Mouse (Mus musculus) intestine, postnatal 0 days (tissue): ENCODE data around the gene Zfp114. TPM values are rescaled to one million over a fixed set of nuclear protein-coding genes. Genes with fewer than 3 reads are reported as not detected.

Experiments
- ATAC-seq: fragments of 200-750 bp; cut with Nextera tagmentation; 2 replicates; pipeline ENCODE4 v1.8.0; 2017; ENCODE audit warnings: mild to moderate bottlenecking, moderate TSS enrichment, moderate library complexity
- H3K27ac ChIP-seq: fragments of 300-500 bp; sonication (generic); 2 replicates; pipeline ENCODE4 v1.5.1; 2014; ENCODE audit warnings: mild to moderate bottlenecking, low read depth, low read length, moderate library complexity
- H3K27me3 ChIP-seq: fragments of 300-500 bp; sonication (generic); replicated peaks from 2 replicates; pipeline ENCODE4 v1.6.1; 2014; ENCODE audit warnings: low read length, mixed read lengths; ENCODE audit not compliant: control insufficient read depth, insufficient read depth
- H3K36me3 ChIP-seq: fragments of 300-500 bp; sonication (generic); 2 replicates; pipeline ENCODE4 v1.6.1; 2014; ENCODE audit warnings: mild to moderate bottlenecking, moderate library complexity; ENCODE audit not compliant: control insufficient read depth, insufficient read depth
- H3K4me1 ChIP-seq: fragments of 300-500 bp; sonication (generic); replicated peaks from 2 replicates; pipeline ENCODE4 v1.6.1; 2014; ENCODE audit warnings: antibody characterized with exemption, low read length, mixed read lengths; ENCODE audit not compliant: control insufficient read depth, insufficient read depth
- H3K4me2 ChIP-seq: fragments of 300-500 bp; sonication (generic); replicated peaks from 2 replicates; pipeline ENCODE4 v1.6.1; 2014; ENCODE audit warnings: low read depth, mild to moderate bottlenecking, moderate library complexity
- H3K4me3 ChIP-seq: fragments of 300-500 bp; sonication (generic); 2 replicates; pipeline ENCODE4 v1.5.1; 2014; ENCODE audit warnings: low read depth, low read length
- H3K9ac ChIP-seq: fragments of 300-500 bp; sonication (generic); 2 replicates; pipeline ENCODE4 v1.6.1; 2014; ENCODE audit warnings: mild to moderate bottlenecking, low read depth, low read length
- H3K9me3 ChIP-seq: fragments of 300-500 bp; sonication (generic); 2 replicates; pipeline ENCODE4 v1.6.1; 2016; ENCODE audit warnings: mixed run types; ENCODE audit not compliant: control insufficient read depth
- CTCF ChIP-seq: sonication (generic); IDR thresholded peaks from 2 replicates; pipeline ENCODE4 v1.5.1; 2016; ENCODE audit warnings: low read depth, mild to moderate bottlenecking, control low read depth, antibody characterized with exemption, moderate library complexity
- WGBS: fragments of 180-500 bp; shearing (Covaris S2); extraction: QIAGEN DNeasy Blood & Tissue Kit; methylation state at CpG from one replicate; pipeline ENCODE4 v1.1.7; 2014; 5-methylcytosine and 5-hydroxymethylcytosine counted together
- polyA plus RNA-seq: library from polyadenylated mRNA; unstranded; fragments of >200 nt; fragmentation: Nextera tagmentation; extraction: Ambion mirVana; gene quantifications from 2 replicates; pipeline ENCODE4 v1.2.1, GENCODE M21; 2015

Gene Zfp114
- polyA plus RNA-seq: 0.37 and 0.72 TPM in 2 replicates

DNA sequence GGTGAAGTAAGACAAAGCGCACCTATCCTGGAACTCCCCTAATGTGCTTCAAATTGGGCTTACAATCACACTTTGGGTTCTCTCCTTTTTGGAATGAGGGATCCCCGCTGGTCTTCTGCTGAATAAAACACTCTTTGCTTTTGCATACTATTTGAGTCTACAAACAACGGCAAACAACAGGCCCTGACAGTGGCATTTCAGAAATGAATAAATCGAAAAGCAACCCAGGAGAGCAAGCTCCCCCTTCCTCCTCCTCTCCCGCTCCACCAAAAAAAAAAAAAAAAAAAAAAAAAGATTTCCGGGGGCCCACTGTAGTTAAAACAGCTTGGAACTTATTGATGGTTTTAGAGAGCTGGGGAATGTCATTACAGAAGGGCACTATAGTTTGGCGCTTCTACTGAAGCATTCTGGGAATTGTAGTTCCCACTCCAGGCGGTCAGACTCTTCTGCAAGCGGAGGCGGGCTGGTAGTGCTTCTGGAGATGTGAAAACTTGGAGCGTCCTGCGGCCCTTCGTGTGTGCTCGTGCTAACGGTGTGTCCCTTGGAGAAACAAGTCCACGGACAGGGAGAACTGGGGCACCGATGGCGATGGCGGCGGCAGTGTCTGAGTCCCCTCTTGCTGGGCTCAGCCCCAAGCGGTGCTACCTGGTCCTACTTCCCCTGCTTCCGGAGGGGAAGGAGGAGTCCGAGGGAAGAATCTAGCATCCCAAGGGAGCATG is at the start of gene Zfp114:
Zfp114 (plus strand) TSS at position 443 of the 719 bp plus-strand sequence.
- TF ChIP-seq CTCF: peak; percentile 33
- Histone ChIP-seq H3K4me3 (peak within 1 kb of the TSS; percentile 55), H3K27ac (no peak within 1 kb of the TSS), H3K4me2 (peak within 1 kb of the TSS; percentile 66), H3K9me3 (no peaks in the 10 kb centered on the region), H3K27me3 (no peaks in the 10 kb centered on the region), H3K36me3 (no peaks in the 10 kb centered on the region), H3K4me1 (no peaks in the 10 kb centered on the region), H3K9ac (peak within 1 kb of the TSS; percentile 22; the same call in 1 of the 2 replicates)
- 13% methylated on average over 23 of the region's 23 CpGs for WGBS
- ATAC-seq: peak; percentile 81

DNA sequence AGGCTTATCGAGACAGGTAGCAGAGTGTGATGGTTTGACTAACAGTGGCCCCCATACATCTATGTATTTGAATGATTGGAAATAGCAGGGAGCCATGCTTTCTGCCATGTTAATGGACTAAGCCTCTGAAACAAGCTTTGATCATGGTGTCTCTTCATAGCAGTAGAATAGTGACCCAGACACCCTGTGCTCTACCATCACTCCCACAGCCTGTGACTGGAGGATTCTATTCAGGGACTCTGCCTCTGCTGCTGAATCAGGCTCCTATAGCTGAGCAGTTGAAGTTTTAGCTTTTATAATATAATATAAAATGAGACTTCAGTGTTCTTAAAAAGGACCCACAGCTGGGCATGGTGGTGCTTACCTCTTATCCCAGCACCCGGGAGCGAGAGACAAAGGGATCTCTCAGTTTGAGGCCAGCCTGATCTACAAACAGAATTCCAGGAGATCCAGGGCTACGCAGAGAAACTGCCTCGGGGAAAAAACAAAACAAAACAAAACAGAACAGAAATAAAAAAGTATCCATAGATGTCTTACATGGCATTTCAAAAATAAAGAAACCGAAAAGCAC is 41.4 kb upstream of the Zfp114 start:
- ATAC-seq: peak; percentile 2; the same call in 1 of the 2 replicates
- Histone ChIP-seq H3K4me3 (peak overlapping the region; percentile 66), H3K36me3 (peaks cover 13% of the 10 kb centered on the region; the same call in 1 of the 2 replicates), H3K27ac (no peak overlapping the region), H3K9me3 (no peaks in the 10 kb centered on the region), H3K9ac (peak overlapping the region; percentile 69; the same call in 1 of the 2 replicates), H3K4me2 (peak overlapping the region; percentile 78), H3K27me3 (no peaks in the 10 kb centered on the region), H3K4me1 (0 out of 2 replicates have a peak, but pooled peaks cover 5% of the 10 kb centered on the region)
- 18% methylated on average over 6 of the region's 6 CpGs for WGBS
- no peak for TF ChIP-seq CTCF

- peak within 1 kb of the TSS; percentile 78 for H3K4me2 ChIP-seq
- ATAC-seq: peak; percentile 94
- peak within 1 kb of the TSS; percentile 66 for H3K4me3 ChIP-seq
- TF ChIP-seq CTCF: no peak
- H3K27ac ChIP-seq: no peak within 1 kb of the TSS
- H3K4me1 ChIP-seq: 0 out of 2 replicates have a peak, but pooled peaks cover 5% of the 10 kb centered on the region
- H3K27me3 ChIP-seq: no peaks in the 10 kb centered on the region
- peaks cover 19% of the 10 kb centered on the region; the same call in 1 of the 2 replicates for H3K36me3 ChIP-seq
- no peaks in the 10 kb centered on the region for H3K9me3 ChIP-seq
- H3K9ac ChIP-seq: peak within 1 kb of the TSS; percentile 69
- 2% methylated on average over 32 of the region's 32 CpGs for WGBS
These were observed 40.6 kb upstream of the Zfp114 start, which contains the start of gene Zfp235 for GRCm38 (mm10) chr7:24133996-24134828. TSS of gene Zfp235 (plus strand) at chr7:24134169.

GRCm38 (mm10) chr7:24142566-24142965 is 32.3 kb upstream of the Zfp114 start:
- no peaks in the 10 kb centered on the region for H3K27me3 ChIP-seq
- H3K36me3 ChIP-seq: peaks cover 35% of the 10 kb centered on the region
- H3K4me1 ChIP-seq: no peaks in the 10 kb centered on the region
- H3K4me3 ChIP-seq: no peak overlapping the region
- H3K9ac ChIP-seq: no peak overlapping the region
- no peak for TF ChIP-seq CTCF
- 0 out of 2 replicates have a peak, but pooled peaks cover 4% of the 10 kb centered on the region for H3K9me3 ChIP-seq
- ATAC-seq: no peak
- no peak overlapping the region for H3K4me2 ChIP-seq
- no peak overlapping the region for H3K27ac ChIP-seq
- 94% methylated on average over 6 of the region's 6 CpGs for WGBS

DNA sequence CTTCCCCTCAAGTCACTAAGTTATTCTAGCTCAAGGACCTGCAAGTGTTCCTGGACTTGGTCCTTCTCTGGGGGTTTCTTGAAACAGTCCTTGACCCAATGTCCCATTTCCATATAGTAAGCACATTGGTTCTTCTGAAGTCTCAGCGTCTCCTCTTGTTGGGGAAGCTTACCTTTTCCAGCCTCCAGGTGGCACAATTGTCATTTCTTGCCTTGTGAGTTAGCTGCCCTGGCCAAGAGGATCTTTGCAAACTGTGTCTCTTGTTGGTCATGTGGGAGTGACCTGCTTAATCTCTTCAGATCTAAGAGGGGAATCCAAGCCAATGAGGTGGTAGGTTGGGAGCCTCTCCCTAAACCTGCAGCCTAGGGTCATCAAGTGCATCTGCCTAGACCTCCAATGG is 21.6 kb upstream of the Zfp114 start:
- Histone ChIP-seq H3K4me3 (no peak overlapping the region), H3K36me3 (no peaks in the 10 kb centered on the region), H3K9ac (no peak overlapping the region), H3K4me2 (no peak overlapping the region), H3K27me3 (no peaks in the 10 kb centered on the region), H3K27ac (no peak overlapping the region), H3K4me1 (no peaks in the 10 kb centered on the region), H3K9me3 (0 out of 2 replicates have a peak, but pooled peaks cover 4% of the 10 kb centered on the region)
- peak; percentile 77 for TF ChIP-seq CTCF
- 3% methylated on average over 1 of the region's 1 CpGs for WGBS
- ATAC-seq: no peak

GRCm38 (mm10) chr7:24172191-24172590 is 2.7 kb upstream of the Zfp114 start:
- no peaks in the 10 kb centered on the region for H3K9me3 ChIP-seq
- WGBS: 45% methylated on average over 4 of the region's 4 CpGs
- H3K4me1 ChIP-seq: no peaks in the 10 kb centered on the region
- no peak overlapping the region for H3K4me3 ChIP-seq
- no peaks in the 10 kb centered on the region for H3K27me3 ChIP-seq
- H3K36me3 ChIP-seq: no peaks in the 10 kb centered on the region
- H3K9ac ChIP-seq: no peak overlapping the region
- H3K4me2 ChIP-seq: no peak overlapping the region
- H3K27ac ChIP-seq: no peak overlapping the region
- ATAC-seq: no peak
- TF ChIP-seq CTCF: no peak
